Mouse (Mus musculus): ENCODE measurements around the gene Cbln1. TPM values are rescaled to one million over a fixed set of nuclear protein-coding genes. Genes with fewer than 3 reads are reported as not detected.
A peak's percentile ranks its signal among the peaks of the same experiment; 100 is the strongest.

The Cbln1 gene
- 0.01 TPM for polyA plus RNA-seq (2012; fragmentation: generic; extraction: Trizol)

GRCm38 (mm10) chr8:87472271-87473236, at the start of gene Cbln1:
Cbln1 (minus strand) TSS chr8:87472609.
- TF ChIP-seq MYOG (IDR thresholded peaks at IDR 0.05; ENCODE audit: control insufficient read depth in 1 of 3, insufficient read depth in 1 of 3, insufficient read length in 2 of 3, low read depth in 2 of 3) (peak in 1 of 3 experiments; percentile 1), USF1 (IDR thresholded peaks at IDR 0.05; ENCODE audit: low read depth) (peak; percentile 33), CEBPB (IDR thresholded peaks at IDR 0.05; ENCODE audit: insufficient read depth, poor library complexity, severe bottlenecking) (no peak)

GRCm38 (mm10) chr8:87517132-87517531, 44.7 kb upstream of the Cbln1 start:
- Histone ChIP-seq H3ac (ENCODE audit: control insufficient read depth, insufficient read length) (no peak overlapping the region), H3K4me3 (no peak overlapping the region), H3K79me2 (ENCODE audit: control insufficient read depth, insufficient read depth) (no peaks in the 10 kb centered on the region), H3K36me3 (ENCODE audit: control insufficient read depth, insufficient read depth) (no peaks in the 10 kb centered on the region), H3K27me3 (ENCODE audit: control insufficient read depth, insufficient read depth, insufficient read length) (no peaks in the 10 kb centered on the region), H3K4me2 (ENCODE audit: low read depth) (no peak overlapping the region)
- no peak for TF ChIP-seq POLR2AphosphoS2 (IDR thresholded peaks at IDR 0.05; ENCODE audit: insufficient read length, low read depth)
- no peak for TF ChIP-seq POLR2A (IDR thresholded peaks at IDR 0.05; ENCODE audit: insufficient read length, low read depth)
- TF ChIP-seq E2F4 (IDR thresholded peaks at IDR 0.05; ENCODE audit: insufficient read depth) = no peak
- no peak for TF ChIP-seq MYOG (IDR thresholded peaks at IDR 0.05; ENCODE audit: control insufficient read depth in 1 of 3, insufficient read depth in 1 of 3, insufficient read length in 2 of 3, low read depth in 2 of 3)
- no peak for TF ChIP-seq REST (IDR thresholded peaks at IDR 0.05; ENCODE audit: insufficient read depth, insufficient read length)
- no peak for TF ChIP-seq TCF12 (IDR thresholded peaks at IDR 0.05; ENCODE audit: insufficient read depth, poor library complexity, severe bottlenecking)
- TF ChIP-seq MYOD1 (IDR thresholded peaks at IDR 0.05; ENCODE audit: control insufficient read depth in 1 of 3, insufficient read length in 2 of 3, low read depth in 2 of 3) = no peak

More at GRCm38 (mm10) chr8:87472271-87473236, at the start of gene Cbln1:
- Histone ChIP-seq H3K36me3 (ENCODE audit: control insufficient read depth, insufficient read depth) (no peaks in the 10 kb centered on the region), H3K27me3 (ENCODE audit: control insufficient read depth, insufficient read depth, insufficient read length) (peaks cover 55% of the 10 kb centered on the region), H3K79me2 (ENCODE audit: control insufficient read depth, insufficient read depth) (no peaks in the 10 kb centered on the region), H3ac (ENCODE audit: control insufficient read depth, insufficient read length) (no peak within 1 kb of the TSS), H3K4me3 (no peak within 1 kb of the TSS), H3K4me2 (ENCODE audit: low read depth) (peak within 1 kb of the TSS; percentile 50)

DNA sequence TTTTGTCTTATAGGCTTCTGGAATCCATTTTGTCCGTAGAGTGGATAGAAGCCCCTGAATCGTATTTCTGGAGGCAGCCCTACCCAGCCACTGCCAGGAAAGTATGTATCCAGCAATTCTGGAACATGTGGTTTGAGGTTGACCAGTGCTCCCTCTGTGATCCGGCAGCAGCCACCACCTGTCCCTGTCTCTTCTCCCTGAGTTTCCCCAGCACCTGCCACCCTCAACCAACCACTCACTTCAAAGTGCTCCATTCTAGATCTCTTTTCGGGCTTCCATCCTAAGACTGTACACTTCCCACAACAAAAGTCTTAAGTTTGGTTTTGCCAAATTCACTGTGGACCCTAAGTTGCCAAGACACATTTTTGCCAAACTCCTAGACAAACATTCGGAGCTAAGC, 41.4 kb upstream of the Cbln1 start:
- no peak for TF ChIP-seq SRF (IDR thresholded peaks at IDR 0.05; ENCODE audit: control insufficient read depth, insufficient read length, low read depth)
- TF ChIP-seq MAX (IDR thresholded peaks at IDR 0.05; ENCODE audit: low read depth) = no peak
- no peak for TF ChIP-seq REST (IDR thresholded peaks at IDR 0.05; ENCODE audit: insufficient read depth, insufficient read length)
- no peak for TF ChIP-seq POLR2AphosphoS2 (IDR thresholded peaks at IDR 0.05; ENCODE audit: insufficient read length, low read depth)
- TF ChIP-seq USF1 (IDR thresholded peaks at IDR 0.05; ENCODE audit: low read depth) = no peak
- TF ChIP-seq MYOG (IDR thresholded peaks at IDR 0.05; ENCODE audit: control insufficient read depth in 1 of 3, insufficient read depth in 1 of 3, insufficient read length in 2 of 3, low read depth in 2 of 3) = peak; percentile 78 to 95 (median 88)
- no peak for TF ChIP-seq E2F4 (IDR thresholded peaks at IDR 0.05; ENCODE audit: insufficient read depth)
- TF ChIP-seq MYOD1 (IDR thresholded peaks at IDR 0.05; ENCODE audit: control insufficient read depth in 1 of 3, insufficient read length in 2 of 3, low read depth in 2 of 3) = peak; percentile 98 to 99 (median 99)
- TF ChIP-seq TCF3 (IDR thresholded peaks at IDR 0.05; ENCODE audit: insufficient read length, low read depth) = peak; percentile 91
- TF ChIP-seq CEBPB (IDR thresholded peaks at IDR 0.05; ENCODE audit: insufficient read depth, poor library complexity, severe bottlenecking) = no peak
- no peak for TF ChIP-seq POLR2A (IDR thresholded peaks at IDR 0.05; ENCODE audit: insufficient read length, low read depth)
- peak; percentile 75 for TF ChIP-seq TCF12 (IDR thresholded peaks at IDR 0.05; ENCODE audit: insufficient read depth, poor library complexity, severe bottlenecking)
- Histone ChIP-seq H3K4me2 (ENCODE audit: low read depth) (peak overlapping the region; percentile 54), H3K79me2 (ENCODE audit: control insufficient read depth, insufficient read depth) (no peaks in the 10 kb centered on the region), H3K4me3 (no peak overlapping the region), H3ac (ENCODE audit: control insufficient read depth, insufficient read length) (no peak overlapping the region), H3K36me3 (ENCODE audit: control insufficient read depth, insufficient read depth) (no peaks in the 10 kb centered on the region), H3K27me3 (ENCODE audit: control insufficient read depth, insufficient read depth, insufficient read length) (no peaks in the 10 kb centered on the region)

GRCm38 (mm10) chr8:87513350-87513749, 40.9 kb upstream of the Cbln1 start:
- Histone ChIP-seq H3K27me3 (ENCODE audit: control insufficient read depth, insufficient read depth, insufficient read length) (no peaks in the 10 kb centered on the region), H3K4me3 (no peak overlapping the region), H3K4me2 (ENCODE audit: low read depth) (peak overlapping the region; percentile 54), H3ac (ENCODE audit: control insufficient read depth, insufficient read length) (no peak overlapping the region), H3K79me2 (ENCODE audit: control insufficient read depth, insufficient read depth) (no peaks in the 10 kb centered on the region), H3K36me3 (ENCODE audit: control insufficient read depth, insufficient read depth) (no peaks in the 10 kb centered on the region)
- TF ChIP-seq POLR2AphosphoS2 (IDR thresholded peaks at IDR 0.05; ENCODE audit: insufficient read length, low read depth) = no peak
- TF ChIP-seq TCF12 (IDR thresholded peaks at IDR 0.05; ENCODE audit: insufficient read depth, poor library complexity, severe bottlenecking) = no peak
- TF ChIP-seq USF1 (IDR thresholded peaks at IDR 0.05; ENCODE audit: low read depth) = no peak
- no peak for TF ChIP-seq MYOG (IDR thresholded peaks at IDR 0.05; ENCODE audit: control insufficient read depth in 1 of 3, insufficient read depth in 1 of 3, insufficient read length in 2 of 3, low read depth in 2 of 3)
- no peak for TF ChIP-seq REST (IDR thresholded peaks at IDR 0.05; ENCODE audit: insufficient read depth, insufficient read length)
- no peak for TF ChIP-seq TCF3 (IDR thresholded peaks at IDR 0.05; ENCODE audit: insufficient read length, low read depth)
- no peak for TF ChIP-seq POLR2A (IDR thresholded peaks at IDR 0.05; ENCODE audit: insufficient read length, low read depth)
- no peak for TF ChIP-seq MAX (IDR thresholded peaks at IDR 0.05; ENCODE audit: low read depth)
- no peak for TF ChIP-seq MYOD1 (IDR thresholded peaks at IDR 0.05; ENCODE audit: control insufficient read depth in 1 of 3, insufficient read length in 2 of 3, low read depth in 2 of 3)
- TF ChIP-seq E2F4 (IDR thresholded peaks at IDR 0.05; ENCODE audit: insufficient read depth) = no peak
- no peak for TF ChIP-seq SRF (IDR thresholded peaks at IDR 0.05; ENCODE audit: control insufficient read depth, insufficient read length, low read depth)
- TF ChIP-seq CEBPB (IDR thresholded peaks at IDR 0.05; ENCODE audit: insufficient read depth, poor library complexity, severe bottlenecking) = no peak
